Mouse (Mus musculus): ENCODE data around the gene Nlk. TPM values are rescaled to one million over a fixed set of nuclear protein-coding genes. Genes with fewer than 3 reads are reported as not detected.

Nlk gene
- polyA plus RNA-seq, 1 experiment from 2014 or later, result 32.3 TPM

DNA sequence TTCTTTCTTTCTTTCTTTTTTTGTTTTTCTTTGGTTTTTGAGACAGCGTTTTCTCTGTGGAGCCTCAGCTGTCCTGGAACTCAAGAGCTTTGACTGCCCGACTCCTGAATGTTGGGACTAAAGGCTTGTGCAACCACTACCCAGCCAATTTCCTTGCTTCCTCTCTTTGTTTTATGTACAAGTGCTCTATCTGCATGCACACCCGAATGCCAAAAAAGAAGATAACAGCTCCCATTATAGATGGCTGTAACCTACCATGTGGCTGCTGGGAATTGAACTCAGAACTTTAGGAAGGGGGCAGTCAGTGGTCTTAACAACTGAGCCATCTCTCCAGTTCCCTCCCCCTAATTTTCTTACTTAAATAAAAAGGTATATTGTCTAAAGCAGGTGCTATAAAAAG, 77.0 kb downstream of the Nlk start:
- H3K9ac ChIP-seq, result no peak overlapping the region
- no peak for ATAC-seq (ENCODE audit: low FRiP score)
- H3K9me3 ChIP-seq, result no peaks in the 10 kb centered on the region
- WGBS, result 94% methylated on average over 3 of the region's 3 CpGs
- H3K4me1 ChIP-seq, result no peaks in the 10 kb centered on the region
- no peak overlapping the region for H3K4me3 ChIP-seq (replicated peaks)
- H3K36me3 ChIP-seq (replicated peaks), result no peaks in the 10 kb centered on the region
- H3K4me2 ChIP-seq, result no peak overlapping the region
- no peak overlapping the region for H3K27ac ChIP-seq
- no peaks in the 10 kb centered on the region for H3K27me3 ChIP-seq

DNA sequence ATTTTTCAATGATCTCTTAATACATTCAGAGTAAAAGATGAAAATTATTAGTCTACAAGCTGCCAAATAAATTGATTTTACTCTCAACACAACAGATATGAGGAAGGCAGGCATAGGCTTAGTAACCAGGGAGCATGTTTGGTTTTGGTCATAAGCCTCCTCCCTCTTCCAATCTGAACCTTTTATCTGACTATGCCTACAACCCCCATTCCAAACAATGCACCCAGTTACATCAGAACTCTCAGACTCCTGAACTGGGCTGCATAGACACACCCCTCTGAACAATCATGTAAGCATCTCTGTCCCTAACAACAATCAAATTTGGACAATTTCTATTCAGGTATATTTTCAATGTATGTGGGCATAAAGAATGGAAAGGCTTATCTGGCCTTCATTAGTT, 85.9 kb downstream of the Nlk start:
- 0 out of 2 replicates have a peak, but pooled peaks cover 6% of the 10 kb centered on the region for H3K4me1 ChIP-seq
- H3K27me3 ChIP-seq, result no peaks in the 10 kb centered on the region
- H3K9me3 ChIP-seq, result no peaks in the 10 kb centered on the region
- H3K4me2 ChIP-seq, result no peak overlapping the region
- H3K9ac ChIP-seq, result no peak overlapping the region
- no peak for ATAC-seq (ENCODE audit: low FRiP score)
- H3K4me3 ChIP-seq (replicated peaks), result no peak overlapping the region
- H3K36me3 ChIP-seq (replicated peaks), result peaks cover 7% of the 10 kb centered on the region; the same call in 1 of the 2 replicates
- H3K27ac ChIP-seq, result no peak overlapping the region

DNA sequence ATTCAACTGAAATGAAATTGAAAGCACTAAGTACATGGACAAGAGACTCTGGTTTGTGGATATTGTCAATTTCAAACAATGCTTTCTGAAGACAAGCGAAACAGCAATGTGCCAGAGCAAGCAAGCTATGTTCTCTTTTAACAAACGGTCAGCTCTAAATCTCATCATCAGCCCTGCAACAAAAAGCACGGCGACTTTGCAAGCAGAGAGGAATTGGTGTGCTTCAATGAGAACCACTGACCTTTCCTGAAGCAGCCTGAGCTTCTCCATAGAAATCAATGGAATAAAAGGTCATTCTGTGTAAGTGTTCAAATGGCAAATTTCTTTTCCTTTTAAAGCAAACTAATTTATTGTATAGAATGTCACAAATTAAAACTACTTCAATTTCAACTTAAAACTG, 87.5 kb downstream of the Nlk start:
- Histone ChIP-seq H3K27ac (no peak overlapping the region), H3K27me3 (no peaks in the 10 kb centered on the region), H3K9me3 (no peaks in the 10 kb centered on the region), H3K4me1 (0 out of 2 replicates have a peak, but pooled peaks cover 6% of the 10 kb centered on the region), H3K36me3 (replicated peaks) (peaks cover 19% of the 10 kb centered on the region), H3K4me2 (no peak overlapping the region), H3K9ac (no peak overlapping the region), H3K4me3 (replicated peaks) (no peak overlapping the region)
- WGBS, result 81% methylated on average over 4 of the region's 4 CpGs
- ATAC-seq (ENCODE audit: low FRiP score), result no peak

DNA sequence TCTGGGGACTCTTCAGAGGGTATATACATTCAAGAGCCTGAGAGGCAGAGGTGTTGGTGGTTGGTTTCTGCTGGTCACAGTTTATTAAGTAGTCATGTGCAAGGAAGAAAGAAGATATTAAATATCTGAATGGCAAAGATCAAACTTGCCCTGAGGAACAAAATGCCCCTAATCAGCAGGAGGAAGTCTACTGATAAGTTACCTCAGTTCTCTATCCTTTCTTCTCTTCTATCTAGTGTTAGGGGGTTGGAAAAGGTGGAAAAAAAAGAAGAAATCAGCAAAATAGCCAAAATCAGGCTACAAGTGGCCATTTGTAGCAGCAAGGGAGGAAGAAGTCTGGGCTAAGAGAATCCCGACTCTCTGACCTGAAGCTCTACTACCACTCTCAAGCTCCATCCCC, 92.3 kb downstream of the Nlk start:
- Histone ChIP-seq H3K9ac (no peak overlapping the region), H3K9me3 (no peaks in the 10 kb centered on the region), H3K27ac (no peak overlapping the region), H3K4me2 (no peak overlapping the region), H3K36me3 (replicated peaks) (peaks cover 19% of the 10 kb centered on the region), H3K4me3 (replicated peaks) (no peak overlapping the region), H3K27me3 (no peaks in the 10 kb centered on the region), H3K4me1 (no peaks in the 10 kb centered on the region)
- no peak for ATAC-seq (ENCODE audit: low FRiP score)
- 100% methylated on average over 1 of the region's 1 CpGs for WGBS

DNA sequence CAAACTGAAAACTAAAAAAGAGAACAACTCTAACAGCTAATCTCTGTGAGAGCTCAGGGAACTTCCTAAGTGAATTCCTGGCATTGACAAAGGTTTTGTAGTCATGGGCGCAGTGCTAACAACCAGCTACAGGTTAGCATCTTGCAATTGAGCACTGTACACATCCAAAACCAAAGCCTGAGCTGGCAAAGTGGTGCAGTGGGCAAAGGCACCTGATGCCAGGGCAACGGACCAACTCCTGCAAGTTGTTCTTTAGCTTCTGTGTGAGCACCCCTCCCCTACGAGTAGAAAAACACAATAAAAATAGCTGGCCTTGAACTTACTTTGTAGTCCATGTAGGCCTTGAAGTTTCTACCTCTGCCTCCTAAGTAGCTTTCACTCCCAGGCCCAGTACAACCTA, 94.4 kb downstream of the Nlk start:
- H3K4me2 ChIP-seq, result no peak overlapping the region
- no peak overlapping the region for H3K9ac ChIP-seq
- no peaks in the 10 kb centered on the region for H3K4me1 ChIP-seq
- no peaks in the 10 kb centered on the region for H3K9me3 ChIP-seq
- H3K36me3 ChIP-seq (replicated peaks), result peaks cover 19% of the 10 kb centered on the region
- WGBS, result 87% methylated on average over 3 of the region's 3 CpGs
- no peak overlapping the region for H3K4me3 ChIP-seq (replicated peaks)
- H3K27ac ChIP-seq, result no peak overlapping the region
- no peak for ATAC-seq (ENCODE audit: low FRiP score)
- H3K27me3 ChIP-seq, result no peaks in the 10 kb centered on the region

DNA sequence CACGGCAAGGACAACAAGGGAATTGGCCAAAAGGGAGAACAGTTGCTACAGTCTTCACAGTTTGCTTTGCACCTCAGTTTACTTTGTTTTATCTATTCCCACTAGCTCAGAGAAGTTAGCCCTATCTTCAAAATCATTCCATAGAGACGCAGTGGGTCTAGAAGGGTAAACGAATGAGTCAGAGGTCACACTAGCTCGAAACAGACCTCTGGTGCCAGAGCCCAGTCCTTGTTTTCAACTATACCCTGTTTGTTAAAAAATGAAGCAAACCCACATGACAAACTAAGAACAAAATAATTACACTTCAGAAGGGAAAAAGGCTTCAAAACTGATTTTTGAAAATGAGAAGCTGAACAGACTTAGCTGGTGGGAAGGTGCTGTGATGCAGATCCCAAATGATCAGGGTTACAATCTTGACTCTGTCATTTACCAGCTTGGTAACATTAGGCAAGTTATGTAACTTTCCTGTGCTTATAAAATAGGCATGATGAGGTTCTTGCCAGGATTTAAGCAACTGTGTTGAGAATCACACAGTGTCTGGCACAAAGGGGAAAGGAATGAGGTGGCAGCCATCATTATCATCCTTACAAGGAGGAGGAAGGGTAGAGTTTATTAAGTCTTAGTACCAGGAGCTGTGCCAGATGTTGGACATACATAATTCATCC, 96.1 kb downstream of the Nlk start:
- ATAC-seq (ENCODE audit: low FRiP score), result no peak
- Histone ChIP-seq H3K9ac (no peak overlapping the region), H3K27ac (no peak overlapping the region), H3K27me3 (no peaks in the 10 kb centered on the region), H3K4me3 (replicated peaks) (no peak overlapping the region), H3K4me1 (peaks cover 7% of the 10 kb centered on the region; the same call in 1 of the 2 replicates), H3K9me3 (no peaks in the 10 kb centered on the region), H3K36me3 (replicated peaks) (peaks cover 13% of the 10 kb centered on the region), H3K4me2 (no peak overlapping the region)
- 91% methylated on average over 4 of the region's 4 CpGs for WGBS

DNA sequence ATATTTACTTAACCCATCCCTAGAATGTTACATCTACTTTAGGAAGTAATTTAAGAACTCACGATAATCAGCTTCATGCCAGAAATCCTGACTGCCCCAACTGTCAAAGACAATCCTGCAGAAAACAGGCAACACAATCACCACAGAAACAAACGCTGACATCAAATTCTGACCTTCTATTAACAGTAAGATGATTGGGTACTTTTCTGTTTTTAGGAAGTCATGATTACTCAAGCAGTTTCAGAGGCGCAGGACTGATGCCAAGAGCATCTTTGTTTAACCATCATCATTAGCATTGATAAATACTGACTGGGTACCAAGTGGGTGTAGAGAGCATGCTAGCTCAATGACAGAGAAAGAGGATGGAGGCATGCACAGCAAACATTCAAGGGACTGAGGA, 96.7 kb downstream of the Nlk start:
- peaks cover 8% of the 10 kb centered on the region for H3K36me3 ChIP-seq (replicated peaks)
- H3K9ac ChIP-seq, result no peak overlapping the region
- no peak overlapping the region for H3K4me3 ChIP-seq (replicated peaks)
- 88% methylated on average over 3 of the region's 3 CpGs for WGBS
- H3K27me3 ChIP-seq, result no peaks in the 10 kb centered on the region
- H3K4me1 ChIP-seq, result peaks cover 7% of the 10 kb centered on the region; the same call in 1 of the 2 replicates
- no peak overlapping the region for H3K27ac ChIP-seq
- H3K9me3 ChIP-seq, result no peaks in the 10 kb centered on the region
- no peak overlapping the region for H3K4me2 ChIP-seq
- no peak for ATAC-seq (ENCODE audit: low FRiP score)

DNA sequence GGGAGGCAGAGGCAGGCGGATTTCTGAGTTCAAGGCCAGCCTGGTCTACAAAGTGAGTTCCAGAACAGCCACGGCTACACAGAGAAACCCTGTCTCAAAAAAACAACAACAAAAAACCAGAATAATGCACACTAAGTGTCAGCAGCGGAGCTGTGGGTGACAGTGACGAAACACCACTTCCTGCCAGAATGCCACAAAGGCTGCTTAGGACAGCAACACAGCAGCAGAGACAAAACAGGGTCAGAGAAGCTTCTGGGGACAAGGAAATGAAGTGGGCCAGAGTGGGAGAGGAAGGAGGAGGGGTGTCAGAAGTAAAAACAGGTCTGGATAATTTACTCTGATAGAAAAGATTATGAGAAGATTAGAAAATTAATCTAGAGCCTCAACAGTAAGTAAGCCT, 97.1 kb downstream of the Nlk start:
- Histone ChIP-seq H3K4me1 (peaks cover 7% of the 10 kb centered on the region; the same call in 1 of the 2 replicates), H3K9ac (no peak overlapping the region), H3K4me3 (replicated peaks) (no peak overlapping the region), H3K36me3 (replicated peaks) (peaks cover 3% of the 10 kb centered on the region), H3K4me2 (no peak overlapping the region), H3K27me3 (no peaks in the 10 kb centered on the region), H3K27ac (no peak overlapping the region), H3K9me3 (no peaks in the 10 kb centered on the region)
- WGBS, result 83% methylated on average over 4 of the region's 4 CpGs
- ATAC-seq (ENCODE audit: low FRiP score), result no peak

DNA sequence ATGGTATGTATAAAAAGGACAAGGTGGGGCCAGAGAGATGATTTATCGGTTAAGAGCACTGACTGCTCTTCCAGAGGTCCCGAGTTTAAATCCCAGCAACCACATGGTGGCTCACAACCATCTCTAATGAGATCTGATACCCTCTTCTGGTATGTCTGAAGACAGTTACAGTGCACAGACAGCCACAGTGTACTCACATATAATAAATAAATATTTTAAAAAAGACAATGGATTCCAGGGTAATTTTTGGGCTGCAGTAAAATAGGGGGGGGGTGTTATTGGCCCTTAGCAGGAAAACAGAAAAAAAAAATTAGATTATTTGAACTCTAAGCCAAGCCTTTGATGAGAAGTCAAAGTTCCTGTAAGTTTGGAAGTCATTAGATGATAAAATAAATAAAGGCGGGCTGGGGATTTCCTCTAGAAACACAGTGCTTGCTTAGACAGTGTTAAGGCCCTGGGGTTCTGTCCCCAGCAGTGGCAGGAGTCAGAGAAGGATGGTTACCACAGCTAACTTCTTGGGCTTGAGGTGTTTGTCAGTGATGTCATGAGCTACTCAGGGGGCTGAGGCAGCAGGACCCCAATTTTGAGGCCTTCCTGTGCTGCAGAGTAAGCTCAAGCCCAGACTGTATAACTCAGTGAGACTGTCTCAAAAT, 98.3 kb downstream of the Nlk start:
- H3K36me3 ChIP-seq (replicated peaks), result peaks cover 3% of the 10 kb centered on the region; the same call in 1 of the 2 replicates
- no peak overlapping the region for H3K4me3 ChIP-seq (replicated peaks)
- H3K4me1 ChIP-seq, result peaks cover 7% of the 10 kb centered on the region
- H3K9me3 ChIP-seq, result no peaks in the 10 kb centered on the region
- H3K4me2 ChIP-seq, result no peak overlapping the region
- no peaks in the 10 kb centered on the region for H3K27me3 ChIP-seq
- no peak for ATAC-seq (ENCODE audit: low FRiP score)
- H3K9ac ChIP-seq, result no peak overlapping the region
- 91% methylated on average over 3 of the region's 3 CpGs for WGBS
- no peak overlapping the region for H3K27ac ChIP-seq

DNA sequence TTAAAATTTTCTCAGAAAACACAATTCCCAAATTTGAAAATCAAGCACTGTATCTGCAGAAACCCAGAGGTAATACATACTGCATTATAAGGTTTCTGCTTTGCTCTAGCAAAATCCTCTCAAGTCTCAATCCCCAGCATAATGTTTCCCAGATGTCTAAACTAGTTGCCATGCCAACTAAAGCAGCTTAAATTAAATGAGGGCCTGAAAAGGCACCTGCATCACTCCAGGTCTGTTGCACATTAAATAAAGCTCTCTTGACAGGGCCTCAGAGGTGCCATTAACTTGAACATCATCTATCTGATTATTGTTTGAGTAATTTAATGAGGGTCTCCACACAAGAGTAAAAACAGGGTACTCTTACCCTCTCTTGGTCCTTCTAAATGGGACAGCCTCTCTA, 100.4 kb downstream of the Nlk start:
- no peak overlapping the region for H3K4me3 ChIP-seq (replicated peaks)
- H3K4me1 ChIP-seq, result peaks cover 7% of the 10 kb centered on the region
- no peak overlapping the region for H3K27ac ChIP-seq
- no peaks in the 10 kb centered on the region for H3K27me3 ChIP-seq
- H3K9ac ChIP-seq, result no peak overlapping the region
- H3K4me2 ChIP-seq, result no peak overlapping the region
- H3K9me3 ChIP-seq, result no peaks in the 10 kb centered on the region
- H3K36me3 ChIP-seq (replicated peaks), result 0 out of 2 replicates have a peak, but pooled peaks cover 3% of the 10 kb centered on the region
- ATAC-seq (ENCODE audit: low FRiP score), result no peak

DNA sequence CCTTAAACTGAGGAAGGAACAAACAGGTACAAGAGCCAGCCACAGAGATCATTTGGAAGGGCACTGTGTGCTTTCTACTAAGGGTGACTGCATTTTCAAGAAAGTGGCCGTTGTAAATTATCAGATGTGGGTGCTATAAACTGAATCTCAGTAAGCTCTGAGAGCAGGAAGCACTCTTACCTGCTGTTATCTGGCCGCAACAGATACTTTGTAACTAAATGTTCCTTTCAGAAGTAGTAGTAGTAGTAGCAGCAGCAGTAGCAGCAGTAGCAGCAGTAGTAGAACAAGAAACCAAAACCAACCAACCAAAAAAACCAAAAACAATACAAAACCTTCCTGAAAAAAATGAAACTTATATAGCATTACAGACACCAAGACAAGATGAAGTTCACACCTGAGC, 101.4 kb downstream of the Nlk start:
- H3K4me2 ChIP-seq, result no peak overlapping the region
- no peaks in the 10 kb centered on the region for H3K27me3 ChIP-seq
- H3K9ac ChIP-seq, result no peak overlapping the region
- ATAC-seq (ENCODE audit: low FRiP score), result no peak
- no peak overlapping the region for H3K4me3 ChIP-seq (replicated peaks)
- no peak overlapping the region for H3K27ac ChIP-seq
- H3K4me1 ChIP-seq, result peaks cover 7% of the 10 kb centered on the region
- 99% methylated on average over 2 of the region's 2 CpGs for WGBS
- H3K9me3 ChIP-seq, result no peaks in the 10 kb centered on the region
- H3K36me3 ChIP-seq (replicated peaks), result 0 out of 2 replicates have a peak, but pooled peaks cover 3% of the 10 kb centered on the region

DNA sequence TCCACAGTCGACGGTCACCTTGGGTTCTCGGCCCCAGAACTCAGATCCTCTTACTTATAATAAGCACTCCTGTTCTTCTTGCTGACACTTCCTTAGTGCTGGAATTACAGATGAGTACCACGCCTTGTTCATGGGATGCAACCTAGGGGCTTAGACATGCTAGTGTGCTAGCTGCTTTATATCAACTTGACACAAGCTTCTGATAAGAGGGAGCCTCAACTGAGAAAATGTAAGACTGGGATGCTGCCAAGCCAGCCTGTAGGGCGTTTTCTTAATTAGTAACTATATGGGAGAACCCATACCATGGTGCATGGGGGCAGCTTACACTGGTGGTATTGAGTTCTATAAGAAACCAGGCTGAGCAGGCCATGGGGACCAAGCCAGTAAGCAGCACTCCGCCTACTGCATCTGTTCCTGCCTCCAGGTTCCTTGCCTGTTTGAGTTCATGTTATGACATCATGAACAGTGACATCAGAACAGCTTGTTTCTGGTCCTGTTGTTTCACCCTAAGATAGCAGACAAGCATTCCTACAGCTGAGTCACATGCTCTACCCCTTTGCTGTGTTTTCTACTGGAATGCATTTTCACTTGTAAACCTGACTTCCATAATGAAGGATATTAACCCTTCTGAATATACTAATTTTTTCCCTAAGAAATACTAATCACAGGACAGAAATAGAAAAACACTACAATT, 102.8 kb downstream of the Nlk start:
- H3K4me1 ChIP-seq, result peaks cover 7% of the 10 kb centered on the region
- 91% methylated on average over 6 of the region's 6 CpGs for WGBS
- ATAC-seq (ENCODE audit: low FRiP score), result no peak

More for the DNA sequence above, 102.8 kb downstream of the Nlk start:
- Histone ChIP-seq H3K4me2 (no peak overlapping the region), H3K9ac (no peak overlapping the region), H3K27me3 (no peaks in the 10 kb centered on the region), H3K36me3 (replicated peaks) (no peaks in the 10 kb centered on the region), H3K4me3 (replicated peaks) (no peak overlapping the region), H3K9me3 (no peaks in the 10 kb centered on the region), H3K27ac (no peak overlapping the region)
